Comparison of ENCODE assay signal across 8 mouse cellular contexts in genomic region chr17:47597838-47598579, GRCm38 (mm10). TPM values are rescaled to one million over a fixed set of nuclear protein-coding genes. Genes with fewer than 3 reads are reported as not detected.
DNase-seq lines count a peak whose midpoint lies in the region; ATAC-seq and TF ChIP-seq lines count a peak whose summit lies in the region.

No protein-coding gene starts in this region.

- no peaks in the 10 kb centered on the region for H3K9me3 ChIP-seq in embryonic facial prominence, embryonic 13.5 days
- no peaks in the 10 kb centered on the region for H3K9me3 ChIP-seq in hindbrain, postnatal 0 days (ENCODE audit: low read length)
- no peaks in the 10 kb centered on the region for H3K9me3 ChIP-seq in lung, postnatal 0 days (ENCODE audit: low read length)

- peaks cover 39% of the 10 kb centered on the region for H3K4me1 ChIP-seq in embryonic facial prominence, embryonic 13.5 days
- H3K4me1 ChIP-seq in hindbrain, postnatal 0 days (ENCODE audit: insufficient read depth, low read length): no peaks in the 10 kb centered on the region
- peaks cover 28% of the 10 kb centered on the region for H3K4me1 ChIP-seq in lung, postnatal 0 days (ENCODE audit: insufficient read depth, low read depth, low read length)
- peaks cover 40% of the 10 kb centered on the region for H3K4me1 ChIP-seq in spleen, adult 2 months (ENCODE audit: control insufficient read depth, insufficient read depth, insufficient read length)

- peaks cover 60% of the 10 kb centered on the region for H3K36me3 ChIP-seq in embryonic facial prominence, embryonic 13.5 days
- peaks cover 27% of the 10 kb centered on the region for H3K36me3 ChIP-seq in hindbrain, postnatal 0 days (ENCODE audit: insufficient read depth, low read length)
- H3K36me3 ChIP-seq in lung, postnatal 0 days (ENCODE audit: insufficient read depth, low read length): 0 out of 2 replicates have a peak, but pooled peaks cover 12% of the 10 kb centered on the region
- H3K36me3 ChIP-seq in spleen, adult 2 months (ENCODE audit: control insufficient read depth, insufficient read depth, low read length): peaks cover 17% of the 10 kb centered on the region

- WGBS in embryonic facial prominence, embryonic 13.5 days: 31% methylated on average over 10 of the region's 10 CpGs
- WGBS in hindbrain, postnatal 0 days: 21% methylated on average over 10 of the region's 10 CpGs
- WGBS in lung, postnatal 0 days: 18% methylated on average over 10 of the region's 10 CpGs
- 28% methylated on average over 10 of the region's 10 CpGs for WGBS in spleen, adult 2 months

- H3K9ac ChIP-seq in embryonic facial prominence, embryonic 13.5 days: peak overlapping the region; percentile 95
- H3K9ac ChIP-seq in hindbrain, postnatal 0 days (replicated peaks; ENCODE audit: low read length): no peak overlapping the region
- no peak overlapping the region for H3K9ac ChIP-seq in lung, postnatal 0 days (replicated peaks; ENCODE audit: low read depth)

- TF ChIP-seq EP300 in lung, postnatal 0 days (IDR thresholded peaks at IDR 0.05): peak; percentile 77

- DNase-seq in right cerebral cortex, postnatal 10 days (ENCODE audit: low spot score in 2 of 2): peak; percentile 52 to 55
- DNase-seq in right cerebral cortex, adult 18-20 months: no peak
- DNase-seq in adrenal gland, adult 8-10 months: peak; percentile 50
- DNase-seq in hindbrain, postnatal 0 days (ENCODE audit: low spot score): peak; percentile 65
- DNase-seq in lung, postnatal 0 days (ENCODE audit: low spot score): peak; percentile 83
- peak in 1 of 2 experiments; percentile 49 for DNase-seq in spleen, adult 2 months (ENCODE audit: low read depth in 1 of 2, low spot score in 2 of 2)
- DNase-seq in urinary bladder, postnatal 14 days (ENCODE audit: low spot score): no peak

- H3K4me3 ChIP-seq in embryonic facial prominence, embryonic 13.5 days: peak overlapping the region; percentile 6; the same call in 1 of the 2 replicates
- no peak overlapping the region for H3K4me3 ChIP-seq in hindbrain, postnatal 0 days (ENCODE audit: low read length)
- H3K4me3 ChIP-seq in lung, postnatal 0 days (ENCODE audit: low read depth, low read length): no peak overlapping the region
- no peak overlapping the region for H3K4me3 ChIP-seq in spleen, adult 2 months (ENCODE audit: extremely low read depth, insufficient read depth, insufficient read length)

- H3K27me3 ChIP-seq in embryonic facial prominence, embryonic 13.5 days: no peaks in the 10 kb centered on the region
- H3K27me3 ChIP-seq in hindbrain, postnatal 0 days (ENCODE audit: insufficient read depth, low read length): no peaks in the 10 kb centered on the region
- H3K27me3 ChIP-seq in lung, postnatal 0 days (replicated peaks; ENCODE audit: insufficient read depth, low read length): no peaks in the 10 kb centered on the region
- H3K27me3 ChIP-seq in spleen, adult 2 months (ENCODE audit: control insufficient read depth, insufficient read depth, low read length): no peaks in the 10 kb centered on the region

- peak overlapping the region; percentile 82 for H3K4me2 ChIP-seq in embryonic facial prominence, embryonic 13.5 days
- no peak overlapping the region for H3K4me2 ChIP-seq in hindbrain, postnatal 0 days (ENCODE audit: low read depth, low read length)
- H3K4me2 ChIP-seq in lung, postnatal 0 days (replicated peaks; ENCODE audit: low read depth, low read length): peak overlapping the region; percentile 17; the same call in 1 of the 2 replicates

- no peak for TF ChIP-seq POLR2A in spleen, adult 2 months (IDR thresholded peaks at IDR 0.05; ENCODE audit: low read depth, low read length)

- H3K27ac ChIP-seq in embryonic facial prominence, embryonic 13.5 days: peak overlapping the region; percentile 99
- H3K27ac ChIP-seq in hindbrain, postnatal 0 days: peak overlapping the region; percentile 41; the same call in 1 of the 2 replicates
- peak overlapping the region; percentile 94 for H3K27ac ChIP-seq in lung, postnatal 0 days (ENCODE audit: low read length)
- peak overlapping the region; percentile 34 for H3K27ac ChIP-seq in spleen, adult 2 months (ENCODE audit: insufficient read depth, low read length)

- ATAC-seq in embryonic facial prominence, embryonic 13.5 days (ENCODE audit: insufficient number of reproducible peaks, insufficient read depth, low FRiP score, low TSS enrichment, low read depth): no peak
- ATAC-seq in hindbrain, postnatal 0 days: peak; percentile 41
- ATAC-seq in lung, postnatal 0 days: peak; percentile 19

- TF ChIP-seq CTCF in hindbrain, postnatal 0 days (IDR thresholded peaks at IDR 0.05; ENCODE audit: low read depth): peak; percentile 81
- peak; percentile 78 for TF ChIP-seq CTCF in lung, postnatal 0 days (IDR thresholded peaks at IDR 0.05)
- TF ChIP-seq CTCF in spleen, adult 2 months (IDR thresholded peaks at IDR 0.05; ENCODE audit: extremely low read depth, insufficient read depth, insufficient read length, insufficient replicate concordance): peak; percentile 58; the same call in 1 of the 2 replicates

RNA-seq across cellular contexts. Expression of gene Bysl, which starts 13.3 kb away (rescaled TPM):
- 10 to 100 TPM; 17.0 to 18.6 (median 17.9) TPM for total RNA-seq in adrenal gland, adult 8-10 months (2022)
- 23.0 and 26.6 TPM in 2 replicates for polyA plus RNA-seq in embryonic facial prominence, embryonic 13.5 days (2015; fragmentation: Nextera tagmentation; extraction: Ambion mirVana)
- 20.2 and 25.7 TPM in 2 replicates for total RNA-seq in hindbrain, postnatal 0 days (2014; rRNA removed)
- 25.3 and 27.1 TPM in 2 replicates for polyA plus RNA-seq in hindbrain, postnatal 0 days (2015; fragmentation: Nextera tagmentation; extraction: Ambion mirVana)
- 9.9 and 10.4 TPM in 2 replicates for polyA plus RNA-seq in lung, postnatal 0 days (2015; fragmentation: Nextera tagmentation; extraction: Ambion mirVana)
- polyA plus RNA-seq in spleen, adult 2 months (2012; rRNA removed): 5.8 and 7.5 TPM in 2 replicates

RNA-seq across cellular contexts. Expression of gene Med20, which starts 13.4 kb away (rescaled TPM):
- 10 to 100 TPM; 42.6 to 53.7 (median 48.3) TPM for total RNA-seq in adrenal gland, adult 8-10 months (2022)
- 52.9 and 60.1 TPM in 2 replicates for polyA plus RNA-seq in embryonic facial prominence, embryonic 13.5 days (2015; fragmentation: Nextera tagmentation; extraction: Ambion mirVana)
- total RNA-seq in hindbrain, postnatal 0 days (2014; rRNA removed): 27.9 and 40.9 TPM in 2 replicates
- polyA plus RNA-seq in hindbrain, postnatal 0 days (2015; fragmentation: Nextera tagmentation; extraction: Ambion mirVana): 27.3 and 27.9 TPM in 2 replicates
- 31.6 and 32.8 TPM in 2 replicates for polyA plus RNA-seq in lung, postnatal 0 days (2015; fragmentation: Nextera tagmentation; extraction: Ambion mirVana)
- 18.8 and 20.6 TPM in 2 replicates for polyA plus RNA-seq in spleen, adult 2 months (2012; rRNA removed)

RNA-seq across cellular contexts. Expression of gene Gm20517, which starts 13.4 kb away (rescaled TPM):
- total RNA-seq in adrenal gland, adult 8-10 months (2022): 1 to 10 TPM; 3.5 to 6.0 (median 5.1) TPM
- 0.96 and 2.4 TPM in 2 replicates for polyA plus RNA-seq in embryonic facial prominence, embryonic 13.5 days (2015; fragmentation: Nextera tagmentation; extraction: Ambion mirVana)
- total RNA-seq in hindbrain, postnatal 0 days (2014; rRNA removed): 4.6 and 4.8 TPM in 2 replicates
- polyA plus RNA-seq in hindbrain, postnatal 0 days (2015; fragmentation: Nextera tagmentation; extraction: Ambion mirVana): 1.2 and 1.6 TPM in 2 replicates
- 0.64 and 1.4 TPM in 2 replicates for polyA plus RNA-seq in lung, postnatal 0 days (2015; fragmentation: Nextera tagmentation; extraction: Ambion mirVana)
- polyA plus RNA-seq in spleen, adult 2 months (2012; rRNA removed): 0.39 and 1.2 TPM in 2 replicates

RNA-seq across cellular contexts. Expression of gene Usp49, which starts 32.5 kb away (rescaled TPM):
- 10 to 100 TPM in 1 of 4 experiments, 1 to 10 TPM in 3; 4.1 to 11.1 (median 6.8) TPM for total RNA-seq in adrenal gland, adult 8-10 months (2022)
- polyA plus RNA-seq in embryonic facial prominence, embryonic 13.5 days (2015; fragmentation: Nextera tagmentation; extraction: Ambion mirVana): 6.2 and 6.4 TPM in 2 replicates
- 20.7 and 25.5 TPM in 2 replicates for total RNA-seq in hindbrain, postnatal 0 days (2014; rRNA removed)
- polyA plus RNA-seq in hindbrain, postnatal 0 days (2015; fragmentation: Nextera tagmentation; extraction: Ambion mirVana): 4.2 and 4.9 TPM in 2 replicates
- polyA plus RNA-seq in lung, postnatal 0 days (2015; fragmentation: Nextera tagmentation; extraction: Ambion mirVana): 3.3 and 4.1 TPM in 2 replicates
- 4.5 and 4.6 TPM in 2 replicates for polyA plus RNA-seq in spleen, adult 2 months (2012; rRNA removed)

Comparison
In these comparisons a context has a peak if more than half of its experiments do, and no peak if none do; other contexts are left out.
1. DNase-seq: peak in right cerebral cortex, postnatal 10 days (2 of 2), adrenal gland, adult 8-10 months (single experiment), hindbrain, postnatal 0 days (single experiment) and lung, postnatal 0 days (single experiment); none in right cerebral cortex, adult 18-20 months (single experiment) and urinary bladder, postnatal 14 days (single experiment).
2. H3K27ac ChIP-seq: peak in every context shown above with its lines; median percentile 99 in embryonic facial prominence, embryonic 13.5 days; 94 in lung, postnatal 0 days; 41 in hindbrain, postnatal 0 days; 34 in spleen, adult 2 months.
3. Peak in every context shown above with its lines, with median percentiles within 50 percentile points of each other: CTCF ChIP-seq.